Mouse (Mus musculus) WW6 (cell line): ENCODE data around the gene Svep1.

Experiments used
- DNase-seq: peaks from one replicate; pipeline ENCODE4 v3.0.0-alpha.2; 2013; ENCODE audit warnings: low read depth, low spot score

Gene Svep1

DNA sequence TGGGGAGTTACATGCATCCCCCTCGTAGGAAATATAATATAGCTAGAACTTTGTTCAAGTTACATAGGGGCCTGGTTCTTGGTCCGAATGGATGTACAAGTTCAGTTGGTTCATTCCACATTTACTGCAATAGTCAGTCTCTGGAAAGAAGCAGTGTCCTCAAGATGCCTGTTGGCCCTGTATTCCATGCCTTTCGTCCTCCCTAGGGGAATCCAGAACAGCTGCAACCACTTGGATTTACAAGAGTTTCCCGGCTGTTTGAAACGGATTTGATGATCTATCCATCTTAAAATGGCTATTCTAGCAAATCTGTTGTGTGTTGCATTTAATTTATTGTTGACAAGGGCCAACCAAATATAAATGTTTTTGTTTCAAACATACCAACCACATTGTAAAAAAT, 36.2 kb downstream of the Svep1 start:
- DNase-seq: no peak

DNA sequence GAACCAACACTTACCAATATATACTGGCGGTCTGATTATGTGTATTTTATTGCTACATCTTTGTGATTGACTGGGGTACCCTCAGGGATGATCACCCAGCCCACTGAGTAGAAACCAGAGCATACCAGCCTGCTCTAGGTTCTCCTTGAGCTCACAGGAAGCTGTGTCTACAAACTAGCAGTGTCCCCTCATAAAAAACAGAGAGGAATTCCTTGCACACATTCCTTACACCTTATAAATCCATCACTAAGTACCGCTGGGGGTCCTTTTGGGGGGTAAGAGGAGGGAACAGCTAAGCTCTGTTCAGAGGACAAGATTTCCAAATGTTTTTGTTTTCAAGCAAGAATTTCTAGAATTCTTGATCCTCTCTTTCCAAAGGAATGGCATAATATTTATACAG, 36.7 kb downstream of the Svep1 start:
- no peak for DNase-seq

DNA sequence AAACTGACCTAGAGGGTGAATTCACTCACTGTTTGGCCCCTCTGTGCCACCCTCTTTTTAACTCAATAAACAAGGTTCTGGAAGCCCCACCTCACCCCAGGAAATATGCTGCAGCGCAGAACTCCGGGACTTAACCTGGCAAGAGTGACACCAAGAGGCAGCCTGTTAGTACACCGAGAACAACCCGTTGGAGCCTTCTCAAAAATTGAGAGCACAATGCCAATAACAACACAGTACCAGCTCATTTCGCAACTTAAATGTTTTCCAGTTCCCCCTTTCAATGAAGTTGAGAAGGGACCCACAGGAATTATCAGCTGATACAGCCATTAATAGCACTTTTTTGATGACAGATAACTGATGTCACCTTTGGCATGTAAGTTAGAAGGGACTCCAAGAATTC, 38.3 kb downstream of the Svep1 start:
- DNase-seq: no peak

DNA sequence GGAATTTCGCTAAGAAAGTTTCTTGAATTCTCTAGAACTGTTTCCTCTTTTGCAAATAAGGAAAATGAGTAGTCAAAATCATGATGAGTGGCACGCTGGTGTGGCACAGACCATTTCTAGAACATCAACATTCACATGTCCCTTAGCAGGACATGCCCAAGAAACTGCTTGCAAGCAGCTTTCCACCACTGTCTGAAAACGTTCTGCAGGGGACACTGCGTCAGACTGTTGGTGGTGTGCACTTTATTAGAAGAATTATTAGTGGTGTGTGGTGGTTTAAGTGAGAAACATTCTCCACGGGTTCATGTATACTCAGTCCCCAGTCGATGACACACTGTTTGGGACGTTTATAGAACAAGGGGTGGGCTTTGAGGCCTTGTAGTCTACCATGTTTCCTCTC, 40.9 kb downstream of the Svep1 start:
- DNase-seq: no peak

DNA sequence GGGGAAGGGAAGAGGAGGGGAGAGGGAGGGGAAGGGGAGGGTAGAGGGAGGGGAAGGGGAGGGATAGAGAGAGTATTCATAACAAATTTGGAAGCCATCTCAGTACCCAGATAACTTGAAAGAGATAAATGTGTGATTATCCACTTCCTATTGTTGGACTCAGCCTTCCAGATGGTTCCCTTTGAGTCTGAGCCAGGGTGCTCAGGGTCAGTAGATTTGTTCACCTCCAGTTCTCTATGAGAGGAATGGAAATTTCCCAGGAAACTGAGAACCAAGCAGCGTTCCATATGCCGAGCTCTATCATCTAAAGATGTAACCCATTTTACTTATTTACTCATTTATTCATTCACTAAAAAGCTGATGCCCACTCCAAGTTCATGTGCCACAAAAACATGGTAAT, 44.8 kb downstream of the Svep1 start:
- no peak for DNase-seq

DNA sequence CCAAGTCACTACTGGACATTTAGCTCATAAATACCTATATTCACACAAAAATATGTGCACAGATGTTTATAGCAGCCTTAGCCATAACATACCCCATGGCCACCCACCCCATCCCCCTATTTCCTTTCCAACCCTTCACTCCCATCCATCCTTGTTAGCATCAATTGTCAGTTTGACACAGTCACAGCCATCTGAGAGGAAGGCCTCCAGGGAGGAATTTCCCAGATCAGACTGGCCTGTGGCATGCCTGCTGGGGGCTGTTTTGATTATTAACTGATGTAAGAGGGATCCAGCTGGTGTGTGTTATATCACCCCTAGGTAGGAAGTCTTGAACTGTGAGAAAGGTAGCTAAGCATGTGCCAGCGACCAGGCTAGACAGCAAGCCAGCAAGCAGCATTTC, 47.1 kb downstream of the Svep1 start:
- DNase-seq: no peak

DNA sequence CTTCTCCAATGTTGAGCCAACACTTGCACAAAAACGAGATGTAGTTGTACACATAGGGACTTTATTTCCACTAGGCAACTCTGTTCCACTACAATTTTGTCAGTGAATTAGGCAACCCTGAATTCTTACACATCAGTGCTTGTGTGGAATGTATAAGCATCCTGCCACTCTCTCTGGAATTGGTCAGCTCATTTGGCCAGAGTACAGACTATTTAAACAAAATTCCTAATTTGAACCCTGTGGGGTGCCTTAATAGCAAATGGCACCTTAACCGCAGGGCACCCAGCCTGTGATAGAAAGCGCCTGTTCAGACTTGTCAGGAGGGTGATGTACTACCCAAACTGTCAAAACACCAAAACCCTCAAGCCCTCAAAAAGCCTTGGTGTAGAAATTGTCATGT, 56.4 kb downstream of the Svep1 start:
- no peak for DNase-seq

DNA sequence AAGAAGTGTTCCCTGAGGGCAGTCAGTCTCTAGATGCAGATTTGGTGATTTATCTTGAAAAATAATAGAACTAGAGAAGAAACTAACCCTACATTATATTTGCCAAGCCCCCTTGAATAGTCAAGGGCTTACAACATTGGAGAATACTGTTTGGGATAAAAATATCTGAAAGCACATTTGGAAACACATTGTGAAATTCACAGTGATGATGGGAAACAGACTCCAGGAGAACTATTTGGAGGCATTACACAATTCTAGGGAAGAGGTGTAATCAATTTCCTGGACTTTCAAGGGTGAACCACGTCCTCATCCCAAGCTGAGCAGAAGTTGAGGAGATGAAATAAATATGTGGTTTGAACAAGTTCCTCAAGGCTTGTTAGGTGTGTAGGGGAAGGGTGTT, 57.5 kb downstream of the Svep1 start:
- DNase-seq: no peak

DNA sequence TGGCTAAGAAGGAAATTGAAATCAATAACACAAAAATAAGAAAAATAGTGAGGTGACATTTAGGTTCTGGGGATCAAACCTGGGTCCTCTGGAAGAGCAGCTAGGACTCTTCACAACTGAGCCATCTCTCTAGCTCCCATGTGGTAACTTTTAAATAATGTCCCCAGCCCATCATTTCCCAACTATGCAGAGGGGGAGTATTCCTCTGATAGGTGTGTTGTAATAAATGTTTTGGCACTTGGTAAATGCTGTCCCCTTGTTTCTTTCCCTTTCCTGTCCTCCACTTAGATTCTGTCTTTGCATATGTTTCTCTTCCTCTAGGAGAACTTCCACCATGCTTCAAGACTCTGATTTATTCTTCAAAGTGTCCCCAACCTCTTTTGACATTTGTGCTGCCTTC, 58.1 kb downstream of the Svep1 start:
- no peak for DNase-seq

DNA sequence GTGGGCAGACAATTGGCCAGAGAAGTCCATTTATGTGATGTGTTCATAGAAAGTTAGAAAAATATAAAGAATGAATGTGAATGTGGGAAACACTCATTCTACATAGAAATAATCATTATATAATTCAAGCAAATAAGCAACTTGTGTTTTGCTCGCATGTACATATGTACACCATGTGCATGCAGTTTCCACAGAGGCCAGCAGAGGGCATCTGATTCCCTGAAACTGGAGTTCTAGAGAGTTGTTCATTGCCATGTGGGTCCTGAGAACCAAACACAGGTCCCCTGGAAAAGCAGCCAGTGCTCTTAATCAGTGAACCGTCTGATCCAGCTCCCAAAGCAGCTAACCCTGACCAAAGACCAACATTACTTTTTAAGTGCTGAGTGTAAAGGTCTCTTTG, 60.0 kb downstream of the Svep1 start:
- DNase-seq: peak; percentile 3

DNA sequence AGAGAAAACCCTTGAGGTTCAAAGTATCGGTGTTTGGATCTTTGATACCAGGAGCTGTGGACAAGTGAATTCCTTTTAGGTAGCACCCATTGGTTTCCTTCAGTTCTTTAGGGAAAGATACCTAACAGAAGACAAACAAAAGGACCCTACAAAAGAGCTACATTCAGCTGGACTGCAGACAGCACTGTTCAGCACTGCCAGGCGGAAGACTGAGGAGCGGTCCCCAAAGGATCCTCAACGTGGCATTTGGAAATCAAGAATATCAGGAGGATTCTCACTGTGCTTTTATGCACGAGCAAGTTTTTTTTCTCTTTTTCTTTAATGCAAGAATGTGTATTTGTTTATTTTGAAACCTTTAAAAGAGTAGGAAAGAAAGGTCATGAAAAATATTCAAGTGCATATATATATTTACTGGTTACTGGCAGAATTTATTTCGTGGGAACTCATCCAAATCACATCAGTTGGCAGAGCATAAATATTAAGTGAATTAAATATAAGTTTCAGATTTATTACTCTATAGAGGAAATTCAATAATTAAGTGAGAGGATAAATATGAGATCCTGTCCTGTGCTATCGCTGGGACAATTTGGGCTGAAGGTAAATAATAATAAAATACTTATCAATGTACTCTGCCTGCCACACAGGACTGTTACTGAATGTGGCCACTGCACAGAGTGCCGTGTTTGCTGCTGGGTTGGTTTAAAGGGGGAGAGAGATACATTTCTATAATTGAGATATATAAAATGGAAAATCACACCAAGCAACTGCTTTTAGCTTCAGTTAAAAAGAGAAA, 66.7 kb downstream of the Svep1 start:
- DNase-seq: no peak

DNA sequence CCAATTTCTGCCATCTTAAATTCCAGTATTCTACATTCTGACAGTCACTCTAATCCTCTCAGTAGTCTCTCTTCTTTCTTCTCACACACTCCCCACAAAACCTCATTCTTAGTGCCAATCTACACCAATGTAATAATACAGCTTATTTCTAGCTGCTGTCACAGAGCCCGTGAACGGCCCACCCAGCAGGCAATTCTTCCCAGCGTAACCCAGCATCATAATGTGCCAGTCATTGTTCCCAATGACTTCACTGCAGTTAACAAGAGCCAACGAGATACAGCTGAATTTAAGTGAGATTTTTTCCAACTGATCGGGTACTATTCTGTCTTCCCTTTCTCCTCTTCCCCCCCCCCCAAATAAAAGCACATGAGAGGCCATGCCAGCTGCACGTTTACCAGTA, 67.4 kb downstream of the Svep1 start:
- DNase-seq: no peak

DNA sequence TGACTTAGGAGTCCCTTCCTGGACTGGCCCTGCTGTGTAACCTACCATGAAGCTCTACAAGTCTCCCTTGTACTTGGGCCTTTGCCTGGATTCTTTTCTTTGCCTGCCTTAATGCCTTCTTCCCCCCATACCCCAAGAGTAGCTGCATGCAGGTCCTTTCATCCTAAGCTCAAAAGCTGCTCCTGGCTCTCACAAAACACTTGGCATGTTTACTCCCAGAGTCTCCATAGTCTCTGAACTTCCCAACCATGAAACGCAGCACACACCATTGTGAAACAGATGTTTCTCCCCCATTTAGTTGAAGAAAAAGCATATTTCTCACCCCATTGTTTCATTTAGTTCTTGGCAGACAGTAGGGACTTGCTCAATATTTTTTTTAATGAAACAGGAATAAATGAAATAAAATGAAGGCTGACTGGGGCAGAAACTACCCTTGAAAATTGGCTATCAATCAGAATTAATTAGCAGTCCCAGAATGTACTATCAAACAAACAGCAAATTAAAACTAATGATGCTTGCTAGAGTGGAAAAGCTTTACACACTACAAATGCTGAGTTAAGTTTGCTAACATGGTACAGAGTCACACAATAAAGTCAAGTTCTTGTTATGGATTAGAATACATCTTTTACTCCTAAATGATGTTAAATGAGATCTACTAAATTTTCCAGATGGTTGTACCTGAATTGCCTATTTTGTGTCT, 72.9 kb downstream of the Svep1 start:
- DNase-seq: no peak

DNA sequence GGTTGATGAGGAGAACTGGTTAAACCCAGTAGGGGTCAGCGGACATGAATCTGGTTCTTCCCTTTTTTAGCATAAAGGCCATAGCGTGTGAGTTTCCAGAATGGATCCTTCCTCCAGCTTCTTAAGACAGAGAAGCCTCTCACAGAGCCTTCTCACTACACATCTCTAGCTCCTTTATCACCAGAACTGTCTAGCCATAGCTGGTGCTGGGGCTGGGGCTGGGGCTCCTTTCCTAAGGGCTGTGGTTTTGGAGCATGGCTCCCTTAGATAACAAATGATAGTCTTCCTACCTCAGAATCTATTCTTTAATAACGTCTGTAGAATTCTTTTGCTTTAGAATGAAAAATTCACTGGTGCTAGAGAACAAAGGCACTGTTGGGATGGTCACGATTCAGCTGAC, 76.8 kb downstream of the Svep1 start:
- no peak for DNase-seq

DNA sequence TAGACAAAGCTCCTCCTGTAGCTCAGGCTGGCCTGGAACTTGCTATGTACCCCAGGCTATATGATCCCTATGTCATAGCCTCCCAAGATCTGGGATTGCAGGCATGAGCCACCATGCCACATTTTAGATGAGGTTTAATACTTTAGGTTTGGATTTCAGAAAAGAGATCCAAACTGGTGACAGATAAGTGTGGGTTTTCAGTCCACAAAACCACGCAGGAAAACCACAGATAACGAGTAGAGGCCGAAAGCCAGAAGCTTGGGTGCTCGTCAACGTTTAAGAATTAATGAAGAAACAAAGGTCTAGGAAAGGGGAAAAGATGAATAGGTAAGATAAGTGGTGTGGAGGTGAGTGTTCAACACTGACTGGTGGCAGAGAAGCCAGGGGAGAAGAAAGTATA, 79.6 kb downstream of the Svep1 start:
- DNase-seq: no peak

DNA sequence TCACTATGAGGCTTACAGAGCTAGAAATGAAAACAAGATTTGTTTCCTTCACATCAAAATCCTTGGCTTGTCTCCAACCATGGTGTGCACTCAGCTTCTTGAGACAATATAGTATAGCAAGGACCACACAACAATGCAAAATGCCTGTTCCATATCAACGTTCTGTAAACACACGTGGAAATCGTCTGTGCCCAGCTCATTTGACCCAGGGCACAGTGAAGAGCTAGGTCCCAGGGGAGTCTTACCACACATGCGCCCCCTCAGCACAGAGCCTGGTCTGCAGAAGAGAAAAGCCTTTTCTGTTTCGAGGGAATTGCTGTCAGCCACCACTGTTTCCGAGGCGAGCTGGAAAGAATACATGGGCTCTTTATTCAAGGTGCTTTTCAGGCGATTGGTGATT, 91.2 kb downstream of the Svep1 start:
- no peak for DNase-seq

DNA sequence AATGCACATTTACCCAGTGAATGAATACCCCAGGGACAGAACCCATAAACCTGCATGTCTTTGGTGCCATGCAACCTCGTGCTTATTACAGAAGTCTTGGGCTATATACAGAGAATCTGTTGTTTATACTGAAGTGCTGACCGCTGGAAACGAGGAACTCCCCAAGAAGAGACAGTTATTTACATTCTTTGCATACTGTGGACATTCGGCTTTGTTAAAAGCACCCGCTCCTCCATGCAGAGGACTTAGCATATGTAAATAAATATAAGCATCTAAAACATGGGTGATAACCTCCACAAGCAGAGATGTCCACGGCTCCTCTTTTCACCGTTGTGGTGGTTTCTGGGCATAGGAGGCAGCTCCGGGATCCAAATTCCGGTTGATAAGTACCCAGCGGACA, 95.7 kb downstream of the Svep1 start:
- DNase-seq: no peak

DNA sequence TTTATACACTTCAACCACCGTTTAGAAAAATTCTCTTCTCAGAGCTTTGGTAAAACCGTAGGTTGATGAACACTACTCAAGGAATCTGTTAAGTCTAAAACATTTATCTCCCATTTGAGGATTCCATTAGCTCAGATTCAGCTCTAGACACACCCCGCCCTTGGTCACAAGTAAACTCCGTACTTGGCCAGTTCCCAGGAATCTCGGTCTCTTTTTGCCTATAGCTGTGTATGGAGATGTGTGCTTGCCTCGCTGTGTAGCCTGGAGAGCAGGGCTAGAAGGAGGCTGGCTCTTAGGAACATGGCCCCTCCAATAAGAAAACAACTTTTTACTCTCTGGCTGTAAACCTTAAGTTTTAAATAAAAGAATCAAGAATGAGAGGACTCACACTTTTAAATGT, 96.9 kb downstream of the Svep1 start:
- DNase-seq: no peak

DNA sequence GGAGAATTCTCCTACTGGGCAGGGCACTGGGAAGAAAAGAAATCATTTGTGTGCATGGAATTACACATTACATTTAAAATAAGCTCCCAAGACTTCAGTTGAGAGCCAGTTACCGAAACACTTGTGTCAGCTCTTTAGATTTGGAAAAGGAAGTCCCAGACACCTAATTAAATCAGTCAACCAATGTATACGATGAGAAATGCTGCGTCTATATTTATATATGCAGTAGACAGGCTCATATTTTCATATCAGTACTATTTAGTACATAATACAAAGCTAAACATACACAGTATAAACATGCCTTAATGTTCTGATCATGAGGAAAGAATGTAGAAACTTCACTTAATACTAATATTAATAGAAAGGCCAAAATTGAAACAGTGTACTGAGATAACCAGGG, 98.3 kb downstream of the Svep1 start:
- no peak for DNase-seq

DNA sequence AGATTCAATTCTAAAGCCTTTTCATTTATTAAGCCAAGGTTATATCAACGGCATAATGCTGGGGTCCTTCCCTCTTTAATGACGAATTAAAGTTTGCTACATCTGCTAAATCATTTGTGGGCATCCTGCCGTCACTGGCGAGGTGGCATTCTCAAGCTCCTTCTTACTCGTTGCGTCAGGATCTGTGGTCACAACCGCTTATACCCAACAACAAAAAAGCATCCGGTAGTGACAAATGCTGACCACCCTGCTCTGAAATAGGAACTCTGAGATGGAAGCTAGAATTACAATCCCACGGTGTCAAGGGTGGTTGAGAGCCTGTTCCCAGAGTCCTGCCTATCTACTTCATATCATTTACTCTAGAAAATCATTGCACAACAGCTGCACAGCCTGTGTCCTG, 108.9 kb downstream of the Svep1 start:
- no peak for DNase-seq

DNA sequence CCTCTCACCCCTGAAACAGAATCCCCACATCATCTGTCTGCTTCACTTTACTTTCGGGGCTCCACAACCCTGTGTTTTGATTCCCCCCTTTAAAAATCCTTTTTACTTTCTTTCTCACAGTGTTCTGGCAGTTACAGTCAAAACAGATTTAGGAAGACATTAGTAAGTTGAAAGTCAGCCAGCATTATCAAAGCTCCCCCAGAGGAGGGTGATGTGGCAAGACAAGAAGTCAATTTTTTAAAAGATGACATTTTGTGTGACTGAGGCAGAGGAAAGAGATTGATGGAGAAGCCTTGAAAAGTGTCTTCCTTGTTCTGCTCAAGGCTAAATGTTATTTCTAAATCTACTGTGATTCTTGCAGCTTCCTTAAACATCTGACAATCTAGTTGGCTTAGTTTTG, 119.9 kb downstream of the Svep1 start:
- no peak for DNase-seq

DNA sequence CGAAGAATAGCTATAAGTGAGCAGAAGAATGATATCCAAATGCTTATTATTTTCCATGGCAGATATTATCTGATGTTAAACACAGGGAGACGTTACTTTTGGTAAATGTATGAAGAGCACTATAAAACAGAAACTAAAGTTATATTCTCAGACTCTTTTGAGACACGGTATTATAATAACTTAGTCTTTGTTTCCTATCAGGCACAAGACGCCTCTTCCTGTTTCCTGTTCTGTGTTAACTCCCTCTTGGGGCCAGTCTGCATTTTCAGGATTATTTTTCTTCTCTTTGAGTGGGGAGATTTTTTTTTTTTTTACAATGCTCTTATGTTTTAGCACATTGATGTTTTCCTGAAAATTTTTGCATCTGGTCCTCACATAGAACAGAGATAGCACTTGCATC, 120.5 kb downstream of the Svep1 start:
- DNase-seq: no peak

DNA sequence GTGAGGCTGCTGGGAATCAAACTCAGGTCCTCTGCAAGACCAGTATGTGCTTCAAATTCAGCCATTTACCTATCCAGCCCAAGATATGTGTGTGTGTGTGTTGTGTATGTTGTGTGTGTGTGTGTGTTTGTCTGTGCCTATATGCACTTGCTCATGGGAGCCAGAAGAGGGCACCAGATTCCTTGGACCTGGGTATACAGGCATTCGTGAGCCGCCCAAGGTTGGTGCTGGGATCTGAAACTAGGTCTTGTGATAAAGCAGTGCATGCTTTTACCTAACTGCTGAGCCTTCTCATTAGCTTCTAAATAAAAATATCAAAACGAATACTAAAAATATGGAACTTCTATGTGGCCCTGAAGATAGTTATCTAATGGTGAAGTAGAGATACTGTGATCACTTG, 121.3 kb downstream of the Svep1 start:
- DNase-seq: no peak

DNA sequence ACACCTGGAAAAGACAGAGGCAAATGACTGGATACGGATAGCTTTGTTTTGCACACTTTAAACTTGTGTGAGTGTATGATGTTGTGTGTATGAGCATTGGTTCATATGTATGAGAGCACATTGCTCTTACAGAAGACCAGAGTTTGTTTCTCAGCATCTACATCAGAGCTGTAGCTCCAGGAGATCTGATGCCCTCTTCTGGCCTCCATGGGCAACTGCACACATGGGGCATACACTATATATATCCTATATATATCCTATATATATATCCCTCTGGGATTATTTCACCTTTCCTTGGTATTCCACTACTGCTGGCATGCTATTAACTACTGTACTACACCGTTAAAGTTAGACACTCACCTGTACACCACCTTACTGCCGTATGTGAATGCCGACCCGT, 122.5 kb downstream of the Svep1 start:
- no peak for DNase-seq
